Mouse (Mus musculus) megakaryocyte, embryonic 14.5 days (primary cell): ENCODE measurements at regions not wholly inside any gene's neighbourhood (a gene's known extent, or its start where the extent isn't known, plus 50 kb on each side); places are given as distances from the start of the nearest gene placed in this dataset.

Source experiments
- H3K27me3 ChIP-seq: replicated peaks from 2 replicates; pipeline ENCODE3; 2012; ENCODE audit warnings: inconsistent platforms
- H3K36me3 ChIP-seq: replicated peaks from 2 replicates; pipeline ENCODE3; 2012; ENCODE audit warnings: low read length, inconsistent platforms, mixed read lengths
- H3K4me1 ChIP-seq: 2 replicates; pipeline ENCODE4 v1.6.1; 2012; ENCODE audit warnings: inconsistent platforms
- H3K4me3 ChIP-seq: replicated peaks from 2 replicates; pipeline ENCODE3; 2012; ENCODE audit warnings: moderate library complexity, mild to moderate bottlenecking, inconsistent platforms
- H3K9me3 ChIP-seq: 2 replicates; pipeline ENCODE4 v1.6.1; 2012; ENCODE audit warnings: inconsistent platforms
- FLI1 ChIP-seq: IDR thresholded peaks from 2 replicates; pipeline ENCODE4 v1.6.1; 2012; ENCODE audit warnings: low read length, inconsistent platforms, mixed read lengths
- GATA1 ChIP-seq: IDR thresholded peaks from 3 replicates; pipeline ENCODE4 v1.6.1; 2012; ENCODE audit warnings: mixed read lengths, low read length, inconsistent platforms, borderline replicate concordance

DNA sequence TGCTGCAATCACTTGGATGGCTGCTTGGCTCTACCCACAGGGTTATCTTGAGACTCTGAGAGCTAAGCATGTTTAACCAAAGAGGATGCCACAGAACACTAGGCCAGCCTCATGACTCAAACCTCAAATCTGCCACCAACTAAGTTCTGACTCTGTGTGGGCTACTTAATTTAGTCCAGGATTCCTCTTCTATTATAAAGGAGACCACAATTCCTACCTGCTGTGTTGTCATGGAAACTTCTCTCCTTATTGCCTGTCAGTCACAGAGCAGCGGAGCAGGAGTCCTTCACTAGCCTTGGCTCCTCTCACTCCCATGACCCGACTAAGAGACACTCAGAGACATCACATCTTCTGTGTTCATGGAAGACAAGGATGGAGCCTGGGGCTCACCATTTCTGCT, 348.8 kb upstream of the Myt1l start:
- TF ChIP-seq FLI1 (no peak), GATA1 (no peak)
- peaks cover 23% of the 10 kb centered on the region; the same call in 1 of the 2 replicates for H3K9me3 ChIP-seq
- no peaks in the 10 kb centered on the region for H3K36me3 ChIP-seq
- H3K4me3 ChIP-seq, result no peak overlapping the region
- H3K27me3 ChIP-seq, result no peaks in the 10 kb centered on the region
- no peaks in the 10 kb centered on the region for H3K4me1 ChIP-seq

DNA sequence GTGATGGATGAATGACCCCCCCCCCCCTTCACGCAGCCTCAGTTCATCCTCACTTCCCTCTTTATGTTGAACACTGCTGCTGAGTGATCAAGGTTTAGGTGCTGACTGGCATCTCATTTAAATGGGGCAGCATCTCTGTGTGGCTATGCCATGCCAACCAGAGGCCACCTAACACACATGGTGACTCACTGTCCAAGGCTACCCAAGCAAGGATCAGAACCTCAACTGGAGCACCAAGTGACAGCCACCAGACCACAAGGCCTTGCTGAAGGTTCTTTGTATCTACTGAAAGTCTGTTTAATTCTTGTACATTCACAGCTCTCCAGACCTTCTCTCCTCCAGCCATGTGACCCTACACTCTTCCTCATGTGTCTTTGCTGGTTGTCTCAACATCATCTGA, 347.6 kb upstream of the Myt1l start:
- H3K4me1 ChIP-seq, result no peaks in the 10 kb centered on the region
- H3K27me3 ChIP-seq, result no peaks in the 10 kb centered on the region
- H3K9me3 ChIP-seq, result peaks cover 14% of the 10 kb centered on the region; the same call in 1 of the 2 replicates
- no peak for TF ChIP-seq FLI1
- no peak for TF ChIP-seq GATA1
- H3K36me3 ChIP-seq, result no peaks in the 10 kb centered on the region
- H3K4me3 ChIP-seq, result no peak overlapping the region

DNA sequence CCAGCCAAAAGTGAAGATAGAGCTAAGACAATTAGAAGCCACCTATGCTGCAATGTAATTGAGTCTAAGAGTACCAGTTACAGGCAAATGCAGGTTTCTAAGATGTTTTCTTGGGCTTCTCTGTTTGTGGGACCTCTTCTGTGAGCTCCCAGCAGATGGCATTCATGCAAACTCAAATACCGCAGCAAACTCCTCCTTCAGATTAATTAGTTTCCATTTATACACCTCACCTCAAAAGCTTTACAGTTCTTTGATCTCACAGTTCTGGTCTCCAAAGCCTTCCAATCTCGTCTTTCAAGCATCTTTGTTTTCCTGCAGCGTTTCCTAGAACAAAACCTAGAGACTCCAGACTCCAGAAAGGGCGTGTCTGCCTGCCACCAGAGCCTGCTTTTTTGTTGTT, 340.6 kb upstream of the Myt1l start:
- Histone ChIP-seq H3K36me3 (no peaks in the 10 kb centered on the region), H3K9me3 (peaks cover 17% of the 10 kb centered on the region; the same call in 1 of the 2 replicates), H3K4me1 (no peaks in the 10 kb centered on the region), H3K4me3 (no peak overlapping the region), H3K27me3 (no peaks in the 10 kb centered on the region)
- TF ChIP-seq GATA1, result no peak
- no peak for TF ChIP-seq FLI1

DNA sequence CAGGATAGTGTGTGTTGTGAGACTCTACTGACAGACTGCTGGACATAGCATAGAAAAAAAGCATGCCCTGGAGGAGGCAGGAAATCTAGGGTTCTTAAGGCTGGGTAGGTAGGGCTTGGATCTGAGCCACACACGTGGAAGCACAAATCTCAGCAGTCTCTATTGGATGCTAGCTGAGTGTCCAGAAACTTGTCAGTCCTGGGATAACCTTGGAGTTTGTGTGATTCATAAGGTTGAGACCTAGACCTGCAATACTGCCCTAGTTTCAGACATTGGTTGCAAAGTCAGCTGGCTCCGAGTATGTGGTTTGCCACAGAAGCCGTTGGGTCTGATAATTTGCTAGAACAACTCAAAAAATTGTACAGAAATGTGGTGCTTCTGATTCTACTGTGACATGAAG, 335.8 kb upstream of the Myt1l start:
- Histone ChIP-seq H3K4me3 (no peak overlapping the region), H3K9me3 (peaks cover 23% of the 10 kb centered on the region; the same call in 1 of the 2 replicates), H3K4me1 (no peaks in the 10 kb centered on the region), H3K36me3 (no peaks in the 10 kb centered on the region), H3K27me3 (no peaks in the 10 kb centered on the region)
- TF ChIP-seq FLI1, result no peak
- TF ChIP-seq GATA1, result no peak

DNA sequence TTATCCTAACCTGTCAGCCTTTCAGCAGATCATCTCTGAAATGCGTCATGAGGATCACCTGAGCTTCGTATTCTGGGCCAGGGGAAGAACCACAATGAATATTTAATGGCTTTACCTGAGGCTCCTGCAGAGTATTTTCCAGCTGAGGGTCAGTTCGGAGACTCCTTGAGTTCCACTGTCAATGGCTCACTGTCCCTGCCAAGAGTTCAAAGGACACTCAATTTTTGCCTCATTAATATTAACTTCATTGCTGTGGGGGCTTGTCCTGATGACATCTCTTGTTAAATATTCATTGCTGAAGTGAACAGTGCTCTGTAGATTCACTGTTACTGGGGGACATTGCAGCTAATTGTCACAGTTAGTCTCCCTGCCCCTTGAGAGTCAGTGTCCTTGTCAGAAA, 316.2 kb upstream of the Myt1l start:
- H3K9me3 ChIP-seq, result no peaks in the 10 kb centered on the region; the same call in 1 of the 2 replicates
- TF ChIP-seq FLI1, result no peak
- TF ChIP-seq GATA1, result no peak
- no peaks in the 10 kb centered on the region for H3K27me3 ChIP-seq
- no peaks in the 10 kb centered on the region for H3K4me1 ChIP-seq
- no peaks in the 10 kb centered on the region for H3K36me3 ChIP-seq
- H3K4me3 ChIP-seq, result no peak overlapping the region

DNA sequence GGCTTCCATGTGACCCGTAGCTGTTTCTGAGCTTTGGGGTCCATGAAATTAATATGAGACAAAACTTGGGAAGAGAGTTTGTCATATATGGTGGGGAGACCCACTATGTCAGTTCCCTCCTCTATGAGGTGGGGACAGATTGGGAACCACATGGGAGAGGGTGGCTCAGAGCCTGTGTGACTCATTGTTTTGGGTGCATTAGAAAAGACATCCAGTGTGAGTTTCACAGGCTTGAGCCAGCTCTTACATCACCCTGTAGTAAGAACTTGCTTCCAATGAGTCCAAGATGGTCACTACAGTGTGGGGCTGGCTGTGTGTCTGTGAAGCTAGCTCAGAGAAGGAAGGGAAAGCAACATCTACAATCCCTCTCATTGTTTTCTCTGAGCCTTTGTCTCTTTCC, 314.6 kb upstream of the Myt1l start:
- no peaks in the 10 kb centered on the region; the same call in 1 of the 2 replicates for H3K9me3 ChIP-seq
- H3K4me3 ChIP-seq, result no peak overlapping the region
- no peaks in the 10 kb centered on the region for H3K27me3 ChIP-seq
- H3K36me3 ChIP-seq, result no peaks in the 10 kb centered on the region
- H3K4me1 ChIP-seq, result no peaks in the 10 kb centered on the region
- no peak for TF ChIP-seq GATA1
- TF ChIP-seq FLI1, result no peak

DNA sequence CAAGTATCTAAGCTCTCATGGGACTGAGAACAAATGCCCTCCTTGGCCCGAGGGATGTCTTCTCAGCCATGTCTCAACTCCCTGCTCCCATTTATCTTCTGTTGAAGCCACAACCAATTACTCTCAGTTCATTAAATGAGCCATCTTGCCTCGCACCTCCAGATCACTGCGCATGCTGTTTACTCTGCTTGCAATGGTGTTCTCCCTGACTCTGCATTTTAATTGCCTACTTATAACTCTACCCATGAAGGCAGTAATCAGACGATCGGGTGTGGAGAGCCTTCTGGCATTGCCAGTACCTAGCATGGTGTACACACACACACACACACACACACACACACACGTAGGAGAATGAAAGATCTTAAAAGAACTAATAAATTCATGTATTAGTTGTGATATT, 306.1 kb upstream of the Myt1l start:
- no peak overlapping the region for H3K4me3 ChIP-seq
- no peaks in the 10 kb centered on the region for H3K27me3 ChIP-seq
- no peaks in the 10 kb centered on the region for H3K36me3 ChIP-seq
- TF ChIP-seq GATA1, result no peak
- no peak for TF ChIP-seq FLI1
- no peaks in the 10 kb centered on the region; the same call in 1 of the 2 replicates for H3K9me3 ChIP-seq
- no peaks in the 10 kb centered on the region for H3K4me1 ChIP-seq

DNA sequence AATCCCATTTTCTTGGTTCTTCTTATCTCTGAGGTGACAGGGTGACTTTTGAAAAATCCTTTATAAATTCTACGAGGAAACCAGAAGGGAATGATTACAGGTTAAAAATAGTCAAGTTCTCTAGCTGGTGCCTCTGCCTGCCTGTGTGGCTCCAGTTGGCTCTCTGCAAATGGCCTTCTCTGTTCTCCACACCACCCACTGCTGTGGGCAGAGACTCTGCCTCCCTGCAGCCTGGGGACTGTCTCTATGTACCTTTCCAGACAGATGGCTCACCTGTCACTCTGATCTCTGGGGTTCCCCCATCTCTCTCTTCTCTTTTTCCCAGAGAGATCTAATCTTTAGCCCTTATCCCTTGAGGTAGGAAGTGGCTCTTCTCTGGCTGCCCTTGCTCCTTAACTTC, 302.2 kb upstream of the Myt1l start:
- Histone ChIP-seq H3K36me3 (no peaks in the 10 kb centered on the region), H3K27me3 (no peaks in the 10 kb centered on the region), H3K4me3 (no peak overlapping the region), H3K4me1 (no peaks in the 10 kb centered on the region), H3K9me3 (no peaks in the 10 kb centered on the region)
- TF ChIP-seq FLI1, result no peak
- no peak for TF ChIP-seq GATA1

DNA sequence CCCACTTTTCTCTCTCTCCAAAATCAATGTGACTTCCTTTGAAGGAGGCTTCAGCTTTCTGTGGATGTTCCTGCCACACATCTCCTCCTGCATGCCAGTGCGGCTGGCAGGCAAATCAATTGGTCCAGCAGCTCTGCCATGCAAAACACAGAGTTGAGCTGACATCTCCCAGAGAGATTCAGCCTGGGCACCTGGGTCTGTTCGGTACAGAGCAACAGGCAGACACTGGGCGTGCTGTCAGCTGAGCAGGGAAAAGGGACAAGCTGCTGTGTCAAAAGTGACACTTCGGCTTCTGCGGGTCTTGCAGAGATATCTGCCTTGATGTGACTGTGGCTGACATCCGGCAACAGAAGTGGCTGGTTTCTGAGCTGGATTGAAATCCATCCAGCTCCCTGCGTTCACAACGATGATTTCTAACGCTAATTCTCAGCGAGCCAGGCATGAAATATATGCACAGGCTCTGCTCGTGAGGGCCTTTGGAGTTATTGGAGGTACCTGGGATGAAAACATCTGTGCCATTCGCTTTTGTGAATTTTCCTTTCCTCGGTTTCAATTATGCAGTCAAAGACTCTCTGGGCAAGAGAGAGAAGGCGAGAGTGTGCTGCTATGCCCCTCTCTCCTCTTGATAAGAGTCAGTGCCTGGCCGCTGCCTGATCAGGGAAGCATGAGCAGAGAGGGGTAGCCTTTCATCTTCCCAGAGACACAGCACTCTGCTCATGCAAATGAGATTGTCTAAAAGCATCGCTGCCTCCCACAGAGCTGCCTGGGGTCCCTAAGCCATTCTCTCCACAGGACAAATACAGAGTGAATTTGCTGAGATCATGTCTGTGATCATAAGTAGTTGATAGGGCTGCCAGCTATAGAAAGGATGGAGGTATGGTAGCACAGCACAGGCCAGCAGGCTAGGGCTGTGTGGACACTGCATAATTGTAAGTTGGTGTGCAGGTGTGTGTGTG, 295.4 kb upstream of the Myt1l start:
- Histone ChIP-seq H3K36me3 (no peaks in the 10 kb centered on the region), H3K4me3 (no peak overlapping the region), H3K4me1 (no peaks in the 10 kb centered on the region), H3K27me3 (no peaks in the 10 kb centered on the region), H3K9me3 (no peaks in the 10 kb centered on the region)
- TF ChIP-seq FLI1, result no peak
- no peak for TF ChIP-seq GATA1

DNA sequence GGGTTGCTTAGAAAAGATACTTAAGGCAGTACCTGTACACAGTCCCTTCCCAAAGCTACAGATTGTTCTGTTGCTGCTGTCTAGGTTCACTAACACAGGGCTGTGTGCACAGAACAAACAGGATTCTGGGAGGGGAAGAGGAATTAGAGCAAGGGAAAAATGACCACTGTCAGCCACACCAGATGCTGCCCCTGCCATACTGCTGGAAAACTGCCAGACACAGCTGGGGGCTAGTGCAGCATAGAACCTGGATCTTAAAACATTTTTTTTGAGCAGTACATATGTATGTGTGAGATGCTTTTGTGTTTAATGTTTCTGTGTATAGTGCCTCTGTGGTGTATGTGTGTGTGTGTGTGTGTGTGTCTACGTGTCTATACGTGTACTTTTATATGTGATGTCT, 291.7 kb upstream of the Myt1l start:
- Histone ChIP-seq H3K27me3 (no peaks in the 10 kb centered on the region), H3K9me3 (no peaks in the 10 kb centered on the region), H3K36me3 (no peaks in the 10 kb centered on the region), H3K4me3 (no peak overlapping the region), H3K4me1 (no peaks in the 10 kb centered on the region)
- TF ChIP-seq GATA1, result no peak
- no peak for TF ChIP-seq FLI1
